Mouse (Mus musculus) activated CD4-positive, CD25-positive, alpha-beta regulatory T cell, adult 4 months (primary cell): ENCODE measurements around the gene Gm49396. TPM values are rescaled to one million over a fixed set of nuclear protein-coding genes. Genes with fewer than 3 reads are reported as not detected.
A peak's percentile ranks its signal among the peaks of the same experiment; 100 is the strongest.

Source experiments
- ATAC-seq: one replicate; pipeline ENCODE4 v1.8.0; 2017
- polyA plus RNA-seq, 2 experiments: library from polyadenylated mRNA; unstranded; fragments of 100-300 nt; shearing (Covaris generic); gene quantifications; one replicate each; pipeline ENCODE4 v1.2.1; 2017

The Gm49396 gene
- 10 to 100 TPM; 57.9 to 60.0 TPM for polyA plus RNA-seq

GRCm38 (mm10) chr7:30563117-30563905 is at the start of gene Gm49396, which contains the start of the genes U2af1l4 and Psenen:
Gene Gm49396, plus strand, starts transcription at chr7:30563344.
Gene U2af1l4, plus strand, starts transcription at chr7:30563301.
Gene Psenen, minus strand, starts transcription at chr7:30563627.
- ATAC-seq = peak; percentile 55

DNA sequence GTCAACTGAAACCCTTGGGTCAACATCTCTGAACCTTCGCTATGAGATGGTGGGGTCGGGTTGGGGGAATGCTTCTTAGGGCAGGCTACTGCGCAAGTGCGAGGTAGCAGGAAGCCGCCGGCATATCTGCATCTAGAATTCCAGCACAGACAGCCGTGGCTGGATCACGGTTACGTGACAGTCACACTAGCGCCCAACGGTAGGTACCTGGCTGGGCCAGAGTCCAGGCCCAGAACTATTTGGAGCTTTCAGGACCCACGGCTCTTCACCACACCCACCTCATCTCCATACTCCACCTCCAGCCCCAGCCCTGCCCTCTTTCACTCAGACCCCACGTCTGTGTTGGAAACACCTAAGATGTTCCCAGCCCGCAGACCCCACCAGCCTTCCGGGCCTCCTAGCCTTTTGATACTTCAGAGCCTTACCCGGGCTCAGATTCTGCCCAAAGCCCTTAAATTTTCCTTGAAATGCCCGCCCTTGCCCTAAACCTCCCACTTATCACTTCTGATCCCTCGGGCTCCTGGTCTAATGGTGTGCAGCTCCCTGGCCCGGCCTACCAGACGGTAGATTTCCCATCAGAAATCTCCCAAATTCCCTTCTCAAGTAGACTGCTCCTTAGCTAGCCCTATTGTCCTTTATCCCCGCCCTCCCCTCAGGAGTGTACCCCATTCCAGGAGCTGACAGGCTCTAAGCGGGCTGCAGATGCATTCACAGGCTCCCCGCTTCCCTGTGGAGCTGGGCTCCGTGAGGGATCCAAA is 48.0 kb upstream of the Gm49396 start:
- no peak for ATAC-seq

- ATAC-seq = no peak
Observed at GRCm38 (mm10) chr7:30518325-30518724, 44.8 kb upstream of the Gm49396 start.

DNA sequence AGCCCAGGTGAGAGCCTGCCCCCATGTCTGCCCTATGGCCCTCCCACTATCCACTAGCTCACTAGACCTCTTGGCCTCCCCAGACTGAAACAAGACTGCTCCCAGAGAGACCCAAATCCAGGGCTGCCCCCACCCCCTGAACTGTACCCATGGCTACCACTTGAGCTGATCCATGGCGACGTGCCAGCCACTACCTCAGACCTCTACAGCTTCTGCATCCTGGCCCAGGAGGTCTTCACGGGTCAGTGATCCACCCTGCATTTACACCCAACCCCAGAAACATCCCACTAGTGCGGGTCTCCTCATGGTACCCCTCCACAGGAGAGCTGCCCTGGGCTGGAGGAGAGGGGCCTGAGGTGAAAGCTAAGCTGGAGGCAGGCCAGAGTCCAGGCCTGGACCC is 42.7 kb upstream of the Gm49396 start:
- ATAC-seq = no peak

DNA sequence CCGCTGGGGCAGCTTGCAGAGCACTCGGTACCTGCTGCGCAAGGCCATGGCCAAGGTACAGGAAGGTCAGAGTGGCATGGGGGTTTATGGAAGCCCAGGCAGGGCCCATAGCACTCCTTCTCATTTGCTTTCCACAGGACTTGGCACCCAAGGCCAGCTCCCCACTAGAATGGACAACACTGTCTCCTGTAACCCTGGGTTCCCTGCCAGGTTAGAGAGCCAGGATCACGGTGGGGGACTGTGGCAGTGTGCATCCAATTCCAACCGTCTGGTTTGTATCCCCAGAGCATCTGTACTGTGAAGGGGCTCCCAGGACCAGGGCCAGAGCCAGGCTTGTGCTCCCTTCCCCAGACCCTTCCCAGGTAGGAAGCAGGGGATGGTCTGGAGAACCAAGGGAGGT is 42.3 kb upstream of the Gm49396 start:
- ATAC-seq = no peak

DNA sequence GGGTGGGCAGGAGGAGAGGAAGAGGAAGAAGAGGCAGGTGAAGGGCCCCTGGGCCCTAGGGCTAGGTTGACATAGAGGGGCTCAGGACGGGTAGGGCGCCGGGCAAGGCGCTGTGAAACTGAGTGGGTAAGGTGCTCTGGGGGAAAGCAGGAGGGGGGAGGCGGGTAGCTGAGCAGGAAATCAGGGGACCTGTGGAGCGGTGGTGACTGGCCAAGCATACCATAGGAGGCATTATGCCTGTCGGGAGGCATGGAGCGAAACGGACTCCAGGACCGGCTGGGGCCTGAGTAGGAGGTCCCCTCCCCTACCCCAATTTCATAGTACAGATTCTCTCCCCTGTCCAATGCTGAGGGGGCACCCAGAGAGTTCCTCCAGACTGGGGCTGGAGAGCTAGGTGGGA is 40.3 kb upstream of the Gm49396 start:
- no peak for ATAC-seq

DNA sequence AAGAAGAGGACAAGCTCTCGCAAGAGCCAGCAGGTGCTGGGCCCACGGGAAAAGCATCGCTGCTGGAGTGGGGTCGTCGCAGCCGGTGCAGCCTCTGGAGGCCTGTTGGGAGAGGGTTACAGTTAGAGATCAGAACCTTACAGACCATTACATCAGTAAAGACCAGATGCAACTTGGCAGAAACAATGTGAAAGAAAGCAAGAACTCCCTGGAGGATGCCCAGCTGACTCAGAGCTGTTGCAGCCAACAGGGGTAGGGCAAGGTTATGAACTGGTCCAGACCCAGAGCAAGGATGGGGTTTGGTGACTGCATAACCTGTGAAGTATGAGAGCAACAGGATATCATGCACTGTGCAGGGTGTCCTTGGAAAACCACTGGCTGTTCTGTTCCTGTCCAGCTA is 38.7 kb upstream of the Gm49396 start:
- ATAC-seq = no peak

GRCm38 (mm10) chr7:30525954-30526353 is 37.2 kb upstream of the Gm49396 start:
- no peak for ATAC-seq

- ATAC-seq = no peak
Observed at GRCm38 (mm10) chr7:30526399-30526798, 36.7 kb upstream of the Gm49396 start.

GRCm38 (mm10) chr7:30526981-30527380 is 36.2 kb upstream of the Gm49396 start:
- no peak for ATAC-seq

GRCm38 (mm10) chr7:30531291-30531815 is 31.8 kb upstream of the Gm49396 start:
- no peak for ATAC-seq

DNA sequence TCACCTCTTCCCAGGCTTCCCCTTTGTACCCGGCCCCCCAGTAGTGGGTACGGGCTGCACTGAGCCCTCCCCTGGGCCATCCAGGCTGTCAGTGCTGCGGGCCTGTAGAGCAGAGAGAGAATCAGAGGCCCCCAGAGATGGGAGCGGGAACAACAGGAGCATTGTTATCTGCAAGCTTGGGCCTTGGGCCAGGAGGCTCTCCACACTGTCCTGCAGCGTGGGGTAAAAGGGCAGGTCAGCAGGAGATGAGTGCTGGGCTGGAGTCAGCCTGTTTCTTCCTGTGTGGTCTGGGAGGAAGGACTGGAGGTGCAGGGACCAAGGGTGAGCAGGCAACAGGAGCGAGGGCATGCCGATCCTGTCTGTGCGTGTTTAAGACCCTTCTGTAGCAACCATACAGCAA is 30.2 kb upstream of the Gm49396 start:
- no peak for ATAC-seq

- no peak for ATAC-seq
Observed at GRCm38 (mm10) chr7:30533941-30534632, 29.1 kb upstream of the Gm49396 start.

DNA sequence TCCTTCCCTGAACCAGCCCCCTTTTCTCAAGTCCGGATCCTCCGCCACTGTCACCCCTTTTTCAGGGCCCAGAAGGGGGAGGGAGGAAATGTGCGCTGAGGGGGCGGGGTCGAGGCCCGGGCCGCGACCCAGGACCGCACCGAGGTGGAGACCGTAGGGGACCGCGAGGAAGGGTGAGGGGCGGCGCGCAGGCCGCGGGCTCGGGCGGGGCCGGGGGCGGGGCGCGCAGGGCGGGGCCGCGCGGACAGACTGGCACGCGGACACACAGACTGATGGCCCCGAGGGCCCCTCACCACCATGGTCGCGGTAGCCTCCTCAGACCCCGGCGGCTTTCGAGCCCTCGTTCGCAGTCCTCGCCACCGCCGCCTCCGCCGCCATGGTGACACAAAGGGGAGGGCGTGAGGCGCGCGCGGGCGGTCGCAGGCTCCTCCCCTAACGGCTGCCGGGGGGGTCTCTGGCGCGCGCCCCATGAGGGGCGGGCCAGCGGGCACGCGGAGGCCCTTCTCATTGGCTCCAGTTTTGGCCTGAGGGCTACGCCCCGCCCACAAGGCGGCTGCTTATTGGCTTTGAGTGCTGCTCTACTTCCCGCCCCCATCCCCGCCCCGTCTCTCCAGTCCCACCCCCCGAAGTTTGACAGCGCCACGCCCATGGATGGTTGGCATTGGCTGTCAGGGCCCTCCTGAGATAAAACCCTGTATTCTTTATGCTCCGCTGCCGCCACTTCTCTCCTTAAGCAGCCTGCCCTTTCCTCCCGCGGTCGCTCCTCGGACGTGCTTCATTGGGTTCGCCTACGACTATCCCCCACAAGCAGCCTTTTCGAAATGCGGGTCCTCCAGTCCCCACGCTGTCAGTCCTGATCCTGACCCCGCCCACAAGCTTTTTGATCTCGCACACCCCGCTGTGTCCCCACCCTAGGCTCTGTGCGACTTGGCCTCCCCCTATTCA is 28.2 kb upstream of the Gm49396 start, which contains the start of gene Arhgap33:
Gene Arhgap33 (minus strand): TSS at position 428 of the 945 bp plus-strand sequence.
- ATAC-seq = peak; percentile 91

DNA sequence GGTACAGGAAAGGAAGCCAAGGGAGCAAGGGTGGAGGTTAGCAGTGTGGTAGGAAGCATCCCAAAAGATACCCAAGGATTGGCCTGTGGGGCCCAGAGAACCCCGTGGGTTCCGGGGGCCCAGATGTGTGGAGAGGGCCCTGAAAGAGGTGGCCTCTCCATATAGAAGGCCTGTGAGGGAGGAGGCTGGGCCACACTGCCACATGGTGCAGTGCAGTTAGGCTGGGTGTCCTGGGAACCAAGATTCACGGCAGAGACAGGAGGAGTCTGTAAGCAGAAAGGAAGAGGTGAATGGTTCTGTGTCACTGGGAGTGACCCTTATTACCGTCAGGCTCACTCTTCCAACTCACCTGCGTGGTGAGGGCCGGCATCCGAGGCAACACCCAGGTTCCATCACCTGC is 22.6 kb upstream of the Gm49396 start:
- ATAC-seq = no peak

- no peak for ATAC-seq
Observed at GRCm38 (mm10) chr7:30544327-30544726, 18.8 kb upstream of the Gm49396 start.

DNA sequence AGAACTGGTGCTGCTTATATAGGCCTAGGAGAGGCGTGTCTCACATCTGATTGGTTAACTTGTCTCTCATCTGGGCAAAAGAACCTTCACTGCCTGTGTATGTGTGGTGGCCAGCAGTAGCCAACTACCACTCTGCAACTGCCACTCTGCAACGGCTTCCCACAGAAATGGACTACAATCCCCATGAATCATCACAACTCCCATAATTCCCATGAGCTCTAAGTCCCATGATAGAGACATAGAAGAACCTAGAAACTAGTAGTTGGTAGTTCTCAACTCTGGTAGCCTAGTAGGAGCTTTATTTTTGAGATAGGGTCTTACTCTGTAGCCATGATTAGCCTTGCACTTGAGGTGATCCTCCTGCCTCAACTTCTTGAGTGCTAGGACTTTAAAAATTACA is 13.3 kb upstream of the Gm49396 start:
- no peak for ATAC-seq

DNA sequence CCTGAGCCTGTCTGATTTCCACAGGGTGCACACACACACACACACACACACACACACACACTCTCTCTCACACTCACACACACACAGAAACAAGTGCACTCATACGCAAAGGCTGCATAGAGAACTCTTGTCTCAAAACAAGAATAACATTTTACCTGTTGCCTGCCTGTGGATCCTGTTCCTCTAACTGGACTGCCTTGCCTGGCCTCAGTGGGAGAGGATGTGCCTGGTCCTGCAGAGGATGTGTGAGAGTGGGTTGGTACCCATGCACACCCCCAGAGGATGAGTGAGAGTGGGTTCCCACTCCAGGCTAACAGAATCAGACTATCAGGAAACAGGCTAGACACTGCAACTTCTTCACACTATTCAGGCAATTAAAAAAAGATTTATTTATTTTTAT is 12.5 kb upstream of the Gm49396 start:
- ATAC-seq = no peak

DNA sequence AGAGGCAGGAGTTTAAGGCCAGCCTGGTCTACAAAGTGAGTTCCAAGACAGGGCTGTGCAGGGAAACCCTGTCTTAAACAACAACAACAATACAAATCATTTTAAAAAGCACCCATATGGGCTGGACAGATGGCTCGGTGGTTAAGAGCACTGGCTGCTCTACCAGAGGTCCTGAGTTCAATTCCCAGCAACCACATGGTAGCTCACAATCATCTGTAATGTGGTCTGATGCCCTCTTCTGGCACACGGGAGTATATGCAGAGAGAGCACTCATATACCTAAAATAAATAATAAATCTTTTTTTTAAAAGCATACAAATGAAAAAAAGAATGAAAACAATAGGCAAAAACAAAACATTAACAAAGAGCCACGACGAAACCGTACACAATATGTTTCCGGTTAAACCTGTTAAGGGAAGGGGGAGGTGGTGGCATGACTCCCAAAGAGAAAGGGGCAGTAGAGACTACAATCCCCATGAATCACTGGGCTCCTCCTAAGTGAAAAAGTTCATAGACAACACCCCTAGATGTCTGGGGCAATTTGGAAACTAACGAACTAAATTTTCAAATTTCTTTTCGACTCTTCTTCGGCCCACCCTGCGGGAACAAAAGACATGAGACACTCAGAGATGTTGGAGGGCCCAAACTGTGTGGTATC is 11.6 kb upstream of the Gm49396 start:
- ATAC-seq = peak; percentile 61

- peak; percentile 93 for ATAC-seq
Observed at GRCm38 (mm10) chr7:30552102-30553020, 10.8 kb upstream of the Gm49396 start, which contains the start of the genes Hspb6 and Proser3. Gene Hspb6, plus strand, starts transcription at chr7:30552178. Gene Proser3, minus strand, starts transcription at chr7:30552299.
